ENCODE assay signal across 26 mouse cellular contexts in the genomic region with DNA sequence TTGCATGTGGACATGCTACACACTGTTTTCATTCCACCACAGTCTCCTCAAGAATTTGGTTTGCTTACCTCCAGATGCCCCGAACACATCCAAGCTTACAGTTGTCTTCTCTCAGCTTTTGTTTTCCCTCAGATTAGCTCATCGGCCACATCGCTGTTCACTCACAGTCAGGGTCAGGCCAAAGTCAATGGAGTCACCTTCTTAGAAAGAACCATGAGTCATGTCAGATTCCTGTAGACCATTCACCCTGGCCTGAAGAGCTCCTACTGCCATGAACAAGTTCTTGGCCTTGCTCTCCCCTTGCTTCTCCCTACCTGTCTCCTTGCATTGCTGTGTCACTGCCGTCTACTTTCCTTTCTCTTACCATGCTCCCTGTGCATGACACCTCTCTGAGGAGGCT.
A peak's percentile ranks its signal among the peaks of the same experiment; 100 is the strongest.
DNase-seq lines count a peak whose midpoint lies in the region; ATAC-seq and TF ChIP-seq lines count a peak whose summit lies in the region.
"Had no signal": no experiment of that assay in that cellular context is flagged by ENCODE, and none has a peak within 500 bp of the region (broad histone marks: within the 10 kb centered on the region; RNA-seq: fewer than 3 reads in every experiment).

No protein-coding gene starts in this region.

- no peaks in the 10 kb centered on the region for H3K27me3 ChIP-seq in heart, adult 2 months (ENCODE audit: control insufficient read depth, insufficient read depth, low read length)
- no peaks in the 10 kb centered on the region for H3K27me3 ChIP-seq in heart, embryonic 14.5 days (ENCODE audit: control insufficient read depth, insufficient read depth, low read length)
- no peaks in the 10 kb centered on the region for H3K27me3 ChIP-seq in myocyte (ENCODE audit: control insufficient read depth, insufficient read depth, insufficient read length)
- H3K27me3 ChIP-seq: embryonic facial prominence, embryonic 15.5 days; forebrain, embryonic 12.5 days; hindbrain, embryonic 13.5 days; limb, embryonic 12.5 days; lung, embryonic 15.5 days; neural tube, embryonic 12.5 days had no signal

- no peaks in the 10 kb centered on the region for H3K79me2 ChIP-seq in heart, adult 2 months (replicated peaks; ENCODE audit: control insufficient read depth, insufficient read depth, low read length)
- no peaks in the 10 kb centered on the region for H3K79me2 ChIP-seq in myocyte (ENCODE audit: control insufficient read depth, insufficient read depth)

- intact Hi-C loops in heart, adult 2 months (cut with DNase I), result loop anchor here (2.0 to 5.0 kb wide), 2 partner anchors 64 to 343 kb away; partner anchors contain the start of gene Fhl2
- intact Hi-C loops in heart, postnatal 25 days (cut with DNase I), result no loop called here
- intact Hi-C loops in heart, postnatal 14 days (cut with DNase I), result no loop called here

- H3K4me2 ChIP-seq in heart, embryonic 14.5 days (ENCODE audit: low read length), result no peak overlapping the region
- peak overlapping the region; percentile 43 for H3K4me2 ChIP-seq in myocyte (ENCODE audit: low read depth)
- H3K4me2 ChIP-seq: embryonic facial prominence, embryonic 15.5 days; forebrain, embryonic 12.5 days; hindbrain, embryonic 13.5 days; limb, embryonic 12.5 days; liver, embryonic 15.5 days; lung, embryonic 15.5 days; midbrain, embryonic 11.5 days; neural tube, embryonic 12.5 days had no signal

- H3K27ac ChIP-seq in heart, adult 2 months, result peak overlapping the region; percentile 81
- H3K27ac ChIP-seq in heart, embryonic 14.5 days (replicated peaks in 1 of 2; ENCODE audit: control insufficient read depth in 1 of 2, insufficient read depth in 1 of 2, low read depth in 2 of 2, low read length in 2 of 2), result peak overlapping the region; percentile 83 to 88
- H3K27ac ChIP-seq: embryonic facial prominence, embryonic 10.5 days; embryonic facial prominence, embryonic 15.5 days; forebrain, embryonic 12.5 days; hindbrain, embryonic 13.5 days; limb, embryonic 12.5 days; liver, embryonic 15.5 days; lung, embryonic 15.5 days; neural tube, embryonic 12.5 days had no signal

- no peak for DNase-seq in heart, adult 2 months
- no peak for DNase-seq in heart, postnatal 25 days (ENCODE audit: low spot score)
- no peak for DNase-seq in heart, postnatal 14 days
- peak; percentile 42 for DNase-seq in Muller cell, postnatal 12 days (ENCODE audit: inconsistent ontology term)
- no peak for DNase-seq in kidney, postnatal 4 days
- DNase-seq: adrenal gland, adult 8-10 months; cerebellum, adult 8-10 months; forebrain, postnatal 0 days; right cerebral cortex, adult 18-20 months; spleen, adult 18-20 months; thymus, adult 18-20 months; thymus, postnatal 25 days had no signal

- H3K4me3 ChIP-seq in heart, adult 2 months, result no peak overlapping the region
- no peak overlapping the region for H3K4me3 ChIP-seq in heart, embryonic 14.5 days (ENCODE audit: control insufficient read depth in 1 of 2, insufficient read depth in 1 of 2, low read depth in 1 of 2, low read length in 2 of 2)
- H3K4me3 ChIP-seq in myocyte, result no peak overlapping the region
- H3K4me3 ChIP-seq: embryonic facial prominence, embryonic 10.5 days; embryonic facial prominence, embryonic 15.5 days; forebrain, embryonic 12.5 days; hindbrain, embryonic 13.5 days; limb, embryonic 12.5 days; liver, embryonic 15.5 days; lung, embryonic 15.5 days; neural tube, embryonic 12.5 days had no signal

- no peak for TF ChIP-seq POLR2A in heart, adult 2 months (IDR thresholded peaks at IDR 0.05; ENCODE audit: insufficient read depth, low read depth, low read length)
- no peak for TF ChIP-seq POLR2A in myocyte (IDR thresholded peaks at IDR 0.05; ENCODE audit: insufficient read length, low read depth)

- WGBS in heart, adult 2 months, result 57% methylated on average over 4 of the region's 4 CpGs
- 52% methylated on average over 4 of the region's 4 CpGs for WGBS in heart, embryonic 14.5 days

- TF ChIP-seq CTCF in heart, adult 2 months (IDR thresholded peaks at IDR 0.05), result no peak

- peaks cover 10% of the 10 kb centered on the region for H3K4me1 ChIP-seq in heart, adult 2 months (ENCODE audit: control insufficient read depth, insufficient read depth, low read length)
- H3K4me1 ChIP-seq in heart, embryonic 14.5 days (ENCODE audit: control insufficient read depth in 2 of 2, insufficient read depth in 2 of 2, low read length in 2 of 2), result peaks cover 16 to 39% of the 10 kb centered on the region in 2 experiments
- H3K4me1 ChIP-seq: embryonic facial prominence, embryonic 10.5 days; embryonic facial prominence, embryonic 15.5 days; forebrain, embryonic 12.5 days; hindbrain, embryonic 13.5 days; limb, embryonic 12.5 days; liver, embryonic 15.5 days; lung, embryonic 15.5 days; neural tube, embryonic 12.5 days had no signal

- no peak for ATAC-seq in heart, embryonic 14.5 days (ENCODE audit: insufficient number of reproducible peaks, insufficient read depth, low FRiP score, low read depth)
- ATAC-seq: forebrain, postnatal 0 days; intestine, embryonic 16.5 days; midbrain, embryonic 16.5 days had no signal

- no peak overlapping the region for H3ac ChIP-seq in myocyte (ENCODE audit: control insufficient read depth, insufficient read length)

- H3K9ac ChIP-seq in heart, adult 2 months (ENCODE audit: low read depth, low read length), result no peak overlapping the region
- H3K9ac ChIP-seq in heart, embryonic 14.5 days (ENCODE audit: low read length), result no peak overlapping the region
- H3K9ac ChIP-seq: embryonic facial prominence, embryonic 15.5 days; forebrain, embryonic 12.5 days; forebrain, postnatal 0 days; hindbrain, embryonic 13.5 days; limb, embryonic 12.5 days; liver, embryonic 15.5 days; lung, embryonic 15.5 days; neural tube, embryonic 12.5 days had no signal

- H3K9me3 ChIP-seq in heart, embryonic 14.5 days (ENCODE audit: control insufficient read depth, low read length), result no peaks in the 10 kb centered on the region
- H3K9me3 ChIP-seq: embryonic facial prominence, embryonic 10.5 days; embryonic facial prominence, embryonic 15.5 days; forebrain, embryonic 12.5 days; G1E; hindbrain, embryonic 13.5 days; limb, embryonic 12.5 days; liver, embryonic 15.5 days; lung, embryonic 15.5 days; neural tube, embryonic 12.5 days had no signal

- TF ChIP-seq EP300 in heart, adult 2 months (IDR thresholded peaks at IDR 0.05; ENCODE audit: insufficient read depth, low read depth, low read length), result no peak

- H3K36me3 ChIP-seq in heart, adult 2 months (ENCODE audit: control insufficient read depth, insufficient read depth, low read length), result peaks cover 6% of the 10 kb centered on the region
- no peaks in the 10 kb centered on the region for H3K36me3 ChIP-seq in heart, embryonic 14.5 days (ENCODE audit: control insufficient read depth, insufficient read depth, low read length)
- no peaks in the 10 kb centered on the region for H3K36me3 ChIP-seq in myocyte (ENCODE audit: control insufficient read depth, insufficient read depth)
- H3K36me3 ChIP-seq: embryonic facial prominence, embryonic 10.5 days; embryonic facial prominence, embryonic 15.5 days; forebrain, embryonic 12.5 days; G1E; hindbrain, embryonic 13.5 days; limb, embryonic 12.5 days; liver, embryonic 15.5 days; lung, embryonic 15.5 days; neural tube, embryonic 12.5 days had no signal

TF ChIP-seq in myocyte, 11 proteins besides CTCF, POLR2A, EP300 and RAD21:
- TF ChIP-seq TCF3 (IDR thresholded peaks at IDR 0.05; ENCODE audit: insufficient read length, low read depth), result no peak
- TF ChIP-seq SRF (IDR thresholded peaks at IDR 0.05; ENCODE audit: control insufficient read depth, insufficient read length, low read depth), result no peak
- TF ChIP-seq POLR2AphosphoS2 (IDR thresholded peaks at IDR 0.05; ENCODE audit: insufficient read length, low read depth), result no peak
- no peak for TF ChIP-seq MYOD1 (IDR thresholded peaks at IDR 0.05; ENCODE audit: control insufficient read depth in 1 of 3, insufficient read length in 2 of 3, low read depth in 2 of 3)
- no peak for TF ChIP-seq CEBPB (IDR thresholded peaks at IDR 0.05; ENCODE audit: insufficient read depth, poor library complexity, severe bottlenecking)
- no peak for TF ChIP-seq REST (IDR thresholded peaks at IDR 0.05; ENCODE audit: insufficient read depth, insufficient read length)
- no peak for TF ChIP-seq MAX (IDR thresholded peaks at IDR 0.05; ENCODE audit: low read depth)
- no peak for TF ChIP-seq TCF12 (IDR thresholded peaks at IDR 0.05; ENCODE audit: insufficient read depth, poor library complexity, severe bottlenecking)
- no peak for TF ChIP-seq MYOG (IDR thresholded peaks at IDR 0.05; ENCODE audit: control insufficient read depth in 1 of 3, insufficient read depth in 1 of 3, insufficient read length in 2 of 3, low read depth in 2 of 3)
- TF ChIP-seq USF1 (IDR thresholded peaks at IDR 0.05; ENCODE audit: low read depth), result no peak
- TF ChIP-seq E2F4 (IDR thresholded peaks at IDR 0.05; ENCODE audit: insufficient read depth), result no peak
